In the genomic region with DNA sequence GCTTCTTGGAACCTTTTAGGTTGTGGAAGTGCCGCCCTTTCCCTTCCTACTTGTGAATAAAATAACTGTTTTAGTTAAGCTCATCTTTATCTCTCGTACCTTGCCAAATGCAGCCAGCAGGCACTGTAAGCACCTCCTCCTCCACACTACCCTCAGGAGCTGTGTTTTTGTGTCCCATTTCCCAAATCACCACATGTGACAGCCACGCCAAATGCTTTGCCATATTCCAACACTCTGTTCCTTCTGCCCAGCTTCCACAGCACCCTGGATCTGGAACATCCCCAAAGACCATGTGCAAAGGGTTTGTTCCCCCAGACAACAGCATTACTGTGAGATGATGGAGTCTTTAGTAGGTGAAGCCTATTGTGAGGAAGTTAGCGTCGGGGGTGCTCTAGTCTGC, we compare ENCODE assay signal across 17 mouse cellular contexts. TPM values are rescaled to one million over a fixed set of nuclear protein-coding genes. Genes with fewer than 3 reads are reported as not detected.
DNase-seq lines count a peak whose midpoint lies in the region.
"Had no signal": no experiment of that assay in that cellular context is flagged by ENCODE, and none has a peak within 500 bp of the region (broad histone marks: within the 10 kb centered on the region; RNA-seq: fewer than 3 reads in every experiment).

No protein-coding gene starts in this region.

- intact Hi-C loops in heart, postnatal 10 days (cut with DNase I), result no loop called here

- DNase-seq in heart, adult 11 months, result peak; percentile 57
- DNase-seq in heart, postnatal 10 days, result no peak
- peak; percentile 12 to 15 for DNase-seq in layer of hippocampus, adult 8-10 months (ENCODE audit: low spot score in 2 of 2)
- DNase-seq in layer of hippocampus, postnatal 25 days (ENCODE audit: extremely low spot score in 1 of 2, low spot score in 1 of 2), result no peak
- peak; percentile 57 for DNase-seq in brain, adult 2 months (ENCODE audit: low read depth, low spot score)
- DNase-seq in telencephalon, adult 2 months (ENCODE audit: low read depth, low spot score), result peak; percentile 24
- DNase-seq: adrenal gland, adult 2 months; adrenal gland, postnatal 14 days; cerebellum, adult 11-12 months; cerebellum, adult 8-10 months; cerebellum, postnatal 14 days; gastrocnemius, adult 2 months; gastrocnemius, postnatal 14 days; heart, adult 18-20 months; heart, postnatal 14 days; heart, postnatal 4 days had no signal

RNA-seq across cellular contexts. Expression of a gene that starts 36.5 kb away (rescaled TPM):
- 10 to 100 TPM; 10.6 to 13.3 TPM for total RNA-seq in heart, postnatal 10 days (2021)
- 10 to 100 TPM; 48.4 to 50.9 (median 49.8) TPM for total RNA-seq in layer of hippocampus, adult 8-10 months (2022)
- total RNA-seq in layer of hippocampus, postnatal 25 days (2021), result 10 to 100 TPM; 40.5 to 48.3 TPM
- total RNA-seq: MEL had no signal

Comparison
In these comparisons a context has a peak if more than half of its experiments do, and no peak if none do; other contexts are left out.
1. DNase-seq: peak in heart, adult 11 months (single experiment), layer of hippocampus, adult 8-10 months (2 of 2), brain, adult 2 months (single experiment) and telencephalon, adult 2 months (single experiment); none in heart, postnatal 10 days (0 of 2) and layer of hippocampus, postnatal 25 days (0 of 2).